Mouse (Mus musculus) layer of hippocampus, adult 11-12 months (tissue): ENCODE measurements at regions not wholly inside any gene's neighbourhood (a gene's known extent, or its start where the extent isn't known, plus 50 kb on each side); places are given as distances from the start of the nearest gene placed in this dataset.

Source experiments
- DNase-seq: peaks from one replicate; pipeline ENCODE4 v3.0.0; 2022; ENCODE audit warnings: low spot score

DNA sequence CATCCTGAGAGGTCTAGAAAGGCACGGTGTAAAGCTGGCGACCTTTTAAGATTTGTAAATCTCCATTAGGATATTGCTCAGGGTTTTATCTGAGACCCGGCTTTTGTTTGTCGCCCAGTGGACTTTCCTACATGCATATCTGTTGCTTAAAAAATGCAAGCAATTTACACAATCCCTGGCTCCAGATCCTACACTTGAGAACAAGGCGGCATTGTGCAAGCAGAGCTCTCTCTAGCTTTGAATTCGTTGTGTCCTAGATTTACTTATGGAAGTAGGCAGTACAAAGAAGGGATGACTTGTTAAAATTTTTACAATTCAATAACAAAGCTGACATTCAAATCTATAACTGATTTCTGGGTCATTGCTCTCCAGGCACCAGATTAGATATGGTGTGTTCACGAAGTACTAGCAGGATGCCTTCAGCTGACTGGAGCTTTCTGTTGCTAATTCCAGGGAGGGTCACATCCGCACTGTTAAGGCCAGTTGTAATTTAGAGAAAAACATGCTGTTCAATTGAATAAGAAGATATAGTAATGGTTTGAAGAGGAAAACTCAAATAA, 62.2 kb upstream of the Teddm2 start:
- no peak for DNase-seq

DNA sequence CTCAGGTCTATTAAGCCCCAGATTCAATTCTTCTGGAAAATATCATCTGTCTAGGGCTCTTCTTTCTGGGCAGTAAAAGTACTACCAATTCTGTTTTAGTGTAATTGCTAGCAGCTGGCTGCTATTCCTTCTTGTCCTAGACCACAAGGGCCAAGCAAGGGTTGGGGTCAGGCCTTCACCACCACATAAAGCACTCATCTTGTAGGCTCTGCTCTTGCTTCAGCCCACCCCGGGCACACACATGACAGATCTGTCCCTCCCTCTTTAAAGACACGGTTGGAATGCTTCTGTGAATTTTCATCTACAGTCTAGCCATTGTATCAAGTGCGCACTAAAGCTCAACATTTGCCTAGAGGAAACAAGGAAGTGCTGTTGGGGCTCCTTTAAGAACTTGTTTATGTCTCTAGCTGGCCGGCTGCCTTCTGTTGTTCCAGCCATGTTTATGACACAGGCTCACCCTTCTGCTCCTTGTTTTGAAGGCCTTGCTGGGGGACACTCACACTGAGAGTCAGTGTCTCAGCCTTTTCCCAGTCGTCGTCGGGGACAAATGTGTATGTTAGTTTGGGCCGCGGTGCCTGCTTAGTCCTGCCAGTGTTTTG, 63.8 kb upstream of the Teddm2 start:
- DNase-seq: no peak

DNA sequence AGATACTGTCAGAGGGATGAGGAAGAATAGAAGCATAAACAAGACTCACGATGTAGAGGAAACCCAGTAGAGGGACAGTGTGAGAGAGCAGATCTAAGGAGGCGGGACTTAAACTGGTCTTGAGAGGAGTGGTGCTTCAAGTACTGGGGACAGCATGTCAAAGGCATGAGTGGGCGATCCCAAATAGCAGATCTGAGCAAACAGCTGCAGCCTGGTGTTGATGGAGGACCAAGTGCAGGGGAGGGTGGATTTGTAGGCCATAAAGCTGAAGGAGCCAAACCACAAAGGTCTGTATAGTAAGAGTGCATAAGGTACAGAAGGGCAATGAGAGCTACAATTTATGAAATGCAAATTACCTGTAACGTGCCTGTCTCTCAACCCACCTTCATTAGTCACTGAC, 69.4 kb upstream of the Teddm2 start:
- DNase-seq: no peak

DNA sequence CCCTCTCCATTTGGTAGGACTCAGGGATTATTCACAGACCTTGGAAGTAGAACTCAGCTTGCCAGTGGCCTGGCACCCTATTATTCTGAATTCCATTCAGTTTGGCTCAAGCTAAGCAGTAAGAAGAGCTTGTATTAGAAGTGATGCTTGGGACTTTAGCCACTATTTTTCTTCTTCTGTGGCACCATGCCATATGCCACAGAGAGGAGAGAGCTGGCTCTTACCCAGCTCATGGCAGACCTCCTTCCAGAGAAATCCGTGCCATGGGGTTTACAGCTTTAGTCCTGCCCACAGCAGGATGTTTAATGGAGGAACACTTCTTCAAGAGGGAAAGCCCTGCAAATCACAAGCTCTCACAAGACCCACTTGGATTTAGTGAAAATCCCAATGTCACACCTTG, 74.3 kb upstream of the Teddm2 start:
- no peak for DNase-seq

DNA sequence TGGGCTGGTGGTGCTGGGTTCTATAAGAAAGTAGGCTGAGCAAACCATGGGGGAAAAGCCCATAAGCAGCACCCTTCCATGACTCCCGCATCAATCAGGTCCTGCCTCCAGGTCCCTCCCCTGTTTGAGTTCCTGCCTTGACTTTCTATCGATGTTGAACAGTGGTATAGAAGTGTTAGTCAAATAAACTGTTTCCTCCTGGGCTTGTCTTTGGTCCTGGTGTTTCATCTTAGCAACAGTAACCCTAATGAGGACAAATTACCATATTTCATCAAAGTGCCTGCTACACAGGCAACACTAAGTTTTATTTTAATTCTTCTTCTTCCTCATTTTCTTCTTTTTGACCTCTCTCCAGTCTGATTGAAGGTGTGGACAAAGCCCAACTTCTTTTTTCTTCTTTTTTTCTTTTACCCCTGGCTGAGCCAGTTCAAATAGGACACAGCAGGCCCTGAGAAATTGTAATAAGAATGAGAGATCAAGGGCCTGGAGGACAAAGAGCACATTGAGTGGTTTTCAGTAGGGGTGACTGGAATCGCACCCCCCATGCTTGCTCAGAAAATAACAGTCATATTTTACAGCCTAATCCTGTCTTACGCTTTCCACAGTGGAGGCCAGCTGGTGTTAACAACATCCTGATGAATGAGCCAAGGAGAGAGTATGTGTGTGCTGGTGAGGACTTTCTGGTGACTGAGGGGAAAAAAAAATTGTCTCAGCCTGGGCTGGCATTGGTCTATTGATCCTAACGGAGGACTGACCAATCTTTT, 78.1 kb upstream of the Teddm2 start:
- DNase-seq: peak; percentile 38

DNA sequence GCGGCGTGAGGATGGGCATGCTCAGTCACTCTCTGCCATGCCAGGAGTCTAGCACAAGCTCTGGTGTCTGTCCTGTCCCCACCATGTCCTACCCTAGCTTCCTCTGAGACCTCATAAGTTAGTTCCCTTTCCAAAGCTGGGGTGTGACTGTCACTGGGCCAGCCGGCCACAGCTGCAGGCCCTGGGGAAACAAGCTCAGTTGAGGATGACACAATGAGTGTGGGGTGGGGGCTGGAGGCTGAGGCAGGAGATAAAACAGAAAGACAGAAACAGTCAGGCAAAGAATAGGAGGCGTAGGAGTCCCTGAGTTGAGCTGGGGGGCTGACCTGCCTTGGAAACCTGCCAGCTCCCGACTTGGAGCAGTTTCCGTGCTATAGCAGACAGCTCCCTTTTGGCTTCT, 80.9 kb upstream of the Teddm2 start:
- peak; percentile 53 for DNase-seq

DNA sequence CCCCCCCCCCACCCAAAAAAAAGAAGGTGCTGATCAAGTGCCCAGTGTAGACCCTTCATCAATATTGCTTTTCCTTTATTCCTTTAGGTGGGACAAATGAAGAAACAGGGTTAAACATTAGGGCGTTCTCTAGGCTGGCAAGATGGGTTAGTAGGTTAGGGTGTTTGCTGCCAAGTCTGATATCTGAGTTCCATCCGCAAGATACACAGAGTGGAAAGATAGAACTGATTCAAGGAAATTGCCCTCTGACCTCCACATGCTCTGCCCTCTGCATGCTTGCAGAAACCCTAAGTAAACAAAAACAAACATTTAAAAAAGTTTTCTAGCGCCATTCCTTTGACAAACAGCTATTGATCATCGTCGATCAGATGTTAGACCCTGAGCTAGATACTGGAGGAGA, 85.6 kb upstream of the Teddm2 start:
- no peak for DNase-seq

DNA sequence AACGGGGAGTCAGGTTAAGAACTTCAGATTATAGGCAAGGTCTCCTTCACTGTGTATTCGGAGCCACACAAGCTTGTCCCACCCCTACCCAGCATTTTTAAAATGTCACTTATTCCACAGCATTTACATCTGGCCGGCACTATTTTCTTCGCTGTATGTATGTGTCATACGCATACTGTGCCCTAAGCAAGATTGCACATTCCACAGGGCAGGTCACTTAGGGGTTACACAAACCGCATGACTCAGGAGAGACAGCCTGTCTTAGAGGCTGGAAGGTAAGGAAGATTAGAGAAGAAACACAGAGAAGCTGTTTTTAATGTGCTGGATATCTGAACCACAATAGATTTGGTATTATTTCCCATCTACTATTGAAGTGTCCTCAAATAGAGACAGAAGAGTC, 86.6 kb upstream of the Teddm2 start:
- no peak for DNase-seq

DNA sequence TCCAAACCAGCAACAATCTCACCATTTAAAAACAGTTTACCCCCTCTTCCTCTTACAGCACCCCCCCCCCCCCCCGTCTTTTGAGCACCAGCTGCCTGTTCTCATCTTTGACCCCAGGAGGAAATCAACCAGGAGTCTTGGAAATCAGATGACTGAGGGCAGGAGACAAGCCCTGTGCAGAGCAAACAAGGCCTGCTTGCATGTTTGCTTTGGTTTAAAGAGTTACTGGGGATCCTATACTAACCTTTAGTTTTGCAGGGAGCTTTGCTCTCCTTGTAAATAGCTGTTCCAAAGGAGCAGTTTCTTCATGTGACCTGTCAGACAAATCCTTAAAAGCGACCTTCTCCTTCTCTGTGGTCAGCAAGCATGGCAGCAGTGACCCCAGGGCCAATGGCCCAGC, 88.3 kb upstream of the Teddm2 start:
- DNase-seq: no peak

DNA sequence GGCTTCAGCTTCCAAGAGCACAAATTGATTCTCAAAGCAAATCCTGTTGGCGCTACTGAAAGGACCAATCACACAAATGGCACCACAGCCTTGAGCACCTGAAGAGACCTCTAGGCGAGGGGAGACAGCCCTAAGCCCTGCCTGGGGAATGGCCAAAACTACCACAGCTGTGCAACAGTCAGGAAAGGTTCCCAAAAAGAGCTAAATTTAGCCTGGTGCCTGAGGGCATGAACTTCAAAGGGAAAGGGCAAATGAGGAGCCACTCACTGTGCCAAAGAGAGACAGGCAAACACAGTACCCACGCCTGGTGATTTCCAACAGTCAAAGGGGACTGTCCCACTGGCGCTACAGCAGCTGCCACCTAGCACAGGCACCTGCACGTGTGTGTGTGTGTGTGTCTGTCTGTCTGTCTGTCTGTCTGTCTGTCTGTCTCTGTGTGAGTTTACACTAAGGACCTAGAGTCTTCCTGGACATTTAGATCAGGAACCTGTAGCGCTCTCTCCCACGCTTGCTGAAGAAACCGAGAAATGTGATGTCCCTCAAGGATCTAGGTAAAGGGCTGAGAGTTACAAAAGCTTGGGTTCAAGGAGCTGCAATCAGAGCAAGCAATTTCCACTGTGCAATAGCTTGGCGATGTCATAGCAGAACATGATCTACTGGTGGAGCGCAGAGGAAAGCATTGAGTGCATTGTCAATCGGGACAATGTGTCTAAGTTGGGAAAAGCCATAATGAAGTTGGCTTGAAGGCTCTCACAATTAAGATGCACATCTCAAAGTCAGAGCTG, 90.8 kb upstream of the Teddm2 start:
- no peak for DNase-seq

DNA sequence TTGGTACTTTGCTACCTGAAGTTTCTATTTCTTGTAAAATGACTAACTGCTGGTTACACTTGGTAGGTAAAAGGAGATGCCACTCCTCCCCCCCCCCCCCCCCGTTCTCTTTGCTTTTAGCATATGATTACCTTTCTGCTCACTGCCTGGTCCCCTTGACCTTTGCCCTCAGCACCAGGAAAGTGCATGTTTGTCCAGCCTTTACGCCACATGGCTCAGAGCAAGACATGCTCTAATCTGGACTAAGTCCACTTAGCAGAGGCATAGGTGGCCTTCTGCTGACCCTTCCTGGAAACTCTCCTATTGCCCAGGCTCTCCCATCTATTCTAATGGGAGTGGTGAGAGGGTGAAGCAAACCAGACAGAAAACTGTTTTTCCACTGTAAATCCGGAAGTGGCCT, 92.4 kb upstream of the Teddm2 start:
- DNase-seq: no peak

DNA sequence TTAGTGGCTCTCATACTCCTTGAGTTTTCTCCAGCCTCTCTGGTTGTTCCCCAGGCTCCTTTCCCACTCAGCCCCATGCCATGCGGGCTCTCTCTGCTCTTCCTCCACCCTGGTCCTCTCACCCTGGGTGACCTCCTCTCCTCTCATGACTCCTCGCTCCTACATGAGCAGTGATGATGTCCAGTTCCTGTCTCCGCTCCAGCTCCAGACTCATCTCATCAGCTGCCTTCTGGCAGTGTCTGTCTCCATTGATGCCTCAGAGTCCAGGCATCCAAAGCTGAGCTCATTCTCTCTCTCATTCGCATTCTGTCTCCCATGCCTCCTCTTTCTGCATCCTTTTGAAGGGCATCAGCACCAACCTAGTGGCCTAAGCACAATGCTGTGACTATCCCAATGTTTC, 94.8 kb upstream of the Teddm2 start:
- peak; percentile 59 for DNase-seq

DNA sequence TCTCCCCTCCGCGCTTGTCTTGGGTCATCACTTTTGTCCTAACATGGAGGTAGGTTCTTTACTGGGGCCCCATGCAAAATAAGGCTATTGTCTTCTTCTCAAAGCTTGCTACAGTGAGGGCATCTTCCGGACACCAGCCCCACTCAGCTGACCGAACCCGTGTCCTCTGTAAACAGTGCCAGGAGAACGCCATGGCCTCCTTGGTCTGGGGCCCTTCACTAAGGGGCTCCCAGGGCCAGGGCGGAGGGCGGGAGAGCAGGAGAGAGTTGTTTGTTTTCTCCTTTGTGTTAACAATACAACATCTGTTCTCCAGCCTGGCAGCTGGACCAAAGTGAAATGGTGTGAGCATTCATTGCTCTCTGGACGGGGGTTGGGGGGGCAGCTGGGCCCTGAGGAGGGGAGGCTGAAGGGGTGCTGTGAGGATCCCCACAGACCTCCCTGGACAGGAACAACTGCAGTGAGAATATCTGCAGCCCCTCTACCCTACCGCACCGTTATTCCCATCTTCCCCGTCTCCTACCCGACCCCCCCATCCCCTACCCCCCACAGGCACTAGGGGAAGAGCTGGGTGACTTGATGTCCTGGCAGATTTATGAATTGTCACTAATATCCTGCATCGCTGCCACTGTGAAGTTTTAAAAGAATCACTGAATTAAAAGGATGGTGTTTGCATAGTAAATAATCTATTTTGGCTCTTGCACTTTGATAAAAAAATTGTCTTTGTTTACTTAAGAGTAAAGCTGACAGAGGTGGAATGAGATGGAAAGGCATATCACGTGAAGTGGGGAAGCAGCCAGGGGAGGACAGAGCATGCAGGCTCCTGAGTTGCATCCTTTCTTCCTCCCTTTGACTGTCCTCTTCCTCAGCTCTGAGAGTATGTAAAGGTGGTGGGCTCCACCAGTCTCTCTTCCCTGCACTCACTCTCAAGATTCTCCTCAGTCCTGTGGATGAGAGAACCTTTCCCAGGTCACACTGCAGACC, 97.5 kb upstream of the Teddm2 start:
- peak; percentile 67 for DNase-seq

DNA sequence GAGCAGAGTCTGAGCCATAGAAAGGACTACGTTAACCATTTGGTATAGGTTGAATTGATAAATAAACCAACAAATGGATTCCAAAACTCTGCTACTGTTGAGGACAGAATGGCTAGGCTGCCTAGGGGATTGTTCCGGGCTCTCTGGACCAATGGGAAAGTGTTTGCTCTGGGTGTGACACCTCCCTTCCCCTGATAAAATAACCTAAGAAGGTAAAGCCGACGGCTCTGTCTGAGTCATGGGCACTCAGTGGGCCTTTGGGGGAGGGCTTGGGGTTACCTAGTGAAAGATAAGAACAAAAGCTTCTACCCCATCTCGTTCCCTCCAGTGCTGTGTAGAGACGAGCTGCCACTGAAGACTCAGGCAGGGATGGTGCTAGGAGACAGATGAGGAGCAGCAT, 99.7 kb upstream of the Teddm2 start:
- DNase-seq: no peak

DNA sequence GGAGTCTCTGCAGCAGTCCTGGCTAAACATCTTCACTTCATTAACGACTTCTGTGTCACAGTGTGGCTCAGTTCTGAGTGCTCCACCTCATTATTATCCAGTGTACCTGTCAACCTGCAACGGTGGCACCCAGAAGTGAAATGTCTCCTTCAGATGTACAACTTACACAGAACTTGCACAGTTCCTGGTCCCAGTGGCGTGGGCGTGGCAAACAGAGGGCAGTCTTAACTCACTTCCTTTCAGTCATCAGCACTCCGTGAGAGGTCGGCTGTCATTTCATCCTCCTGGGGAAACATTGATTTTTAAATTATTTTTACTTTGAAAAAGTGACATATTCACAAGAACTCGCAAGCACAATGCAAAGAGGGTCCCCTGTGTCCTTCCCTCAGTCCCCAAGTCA, 103.6 kb upstream of the Teddm2 start:
- no peak for DNase-seq

DNA sequence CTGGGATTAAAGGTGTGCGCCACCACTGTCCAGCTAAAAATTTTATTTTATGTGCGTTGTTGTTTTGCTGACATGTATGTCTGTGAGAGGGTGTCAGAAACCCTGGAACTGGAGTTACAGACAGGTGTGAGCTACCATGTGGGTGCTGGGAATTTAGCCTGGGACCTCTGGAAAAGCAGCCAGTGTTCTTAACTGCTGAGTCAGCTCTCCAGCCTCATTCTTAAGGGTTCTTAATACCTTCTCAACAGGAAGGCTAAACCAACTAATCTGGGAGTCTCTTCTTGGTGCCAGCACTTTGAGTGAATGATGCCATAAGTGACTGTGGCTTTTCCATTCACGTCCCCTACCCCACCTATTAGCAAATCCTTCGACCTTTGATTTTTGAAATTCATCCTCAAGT, 104.6 kb upstream of the Teddm2 start:
- DNase-seq: no peak

DNA sequence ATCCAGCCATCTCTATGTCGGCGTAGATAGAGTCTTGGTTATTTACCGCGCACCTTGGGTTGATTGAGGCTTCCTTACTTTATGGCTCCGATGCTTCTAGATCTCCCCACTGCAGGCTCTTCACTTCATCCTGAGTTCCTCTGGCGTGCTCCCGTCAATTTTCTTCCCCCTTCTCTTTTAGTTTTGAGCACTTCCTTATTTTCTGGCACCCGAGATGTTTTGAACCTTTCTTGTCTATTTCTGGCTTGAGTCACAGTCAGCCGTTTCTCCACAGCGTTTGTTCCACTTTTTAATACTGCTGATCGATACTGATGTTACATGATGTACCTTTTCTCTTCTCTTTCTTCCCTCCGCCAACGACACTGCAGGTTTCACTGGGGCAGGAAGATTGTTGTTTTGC, 106.0 kb upstream of the Teddm2 start:
- no peak for DNase-seq

DNA sequence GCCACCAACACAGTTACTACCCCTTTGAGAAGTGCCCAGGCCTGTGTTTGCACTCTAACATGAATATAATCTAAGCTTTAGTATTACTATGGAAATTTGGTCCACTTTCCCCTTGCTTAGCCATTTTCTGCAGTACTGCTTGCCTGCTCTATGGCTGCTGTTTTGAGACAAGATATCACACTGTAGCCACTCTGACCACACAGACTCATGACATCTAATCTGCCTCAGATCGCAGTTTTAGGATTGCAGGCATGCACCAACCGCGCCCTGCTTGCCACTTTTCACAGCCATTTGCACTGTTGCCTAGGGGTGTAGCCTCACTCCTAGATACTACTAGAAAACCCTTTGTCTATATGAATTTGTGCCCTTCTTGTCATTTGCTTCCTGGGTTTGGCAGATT, 107.4 kb upstream of the Teddm2 start:
- no peak for DNase-seq

DNA sequence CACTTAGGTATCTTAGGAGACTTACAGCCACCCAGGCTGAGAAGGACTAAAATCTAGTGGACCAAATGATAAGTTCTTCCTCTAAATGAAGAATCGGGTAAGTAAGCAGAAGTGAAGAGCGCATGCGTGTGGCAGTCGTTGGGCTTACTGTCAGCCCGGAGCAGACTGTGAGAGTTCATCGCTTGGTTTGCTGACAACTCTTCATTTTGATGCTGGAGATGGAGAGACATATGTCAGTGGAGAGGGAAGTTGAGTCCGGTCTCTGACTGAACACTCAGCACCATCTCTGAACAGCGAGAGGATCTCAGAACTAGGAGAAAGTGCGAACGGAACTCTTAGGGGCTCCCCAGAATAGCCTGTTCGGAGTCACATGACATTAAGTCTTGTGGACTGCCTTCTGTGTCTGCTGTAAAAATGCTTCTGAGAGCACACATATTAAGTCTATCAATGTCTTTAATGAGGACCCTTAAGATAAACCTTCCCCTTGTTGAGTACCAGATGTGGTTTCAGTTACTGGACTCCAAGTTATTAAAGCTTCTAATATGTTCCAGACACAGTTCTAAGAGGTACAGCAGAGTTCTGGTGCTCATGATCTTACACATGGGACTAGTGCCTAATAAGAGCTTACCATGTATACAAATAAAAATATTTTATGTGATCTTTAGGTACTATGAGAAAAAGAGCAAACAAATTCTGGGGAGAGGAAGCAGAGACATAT, 108.7 kb upstream of the Teddm2 start:
- DNase-seq: no peak

DNA sequence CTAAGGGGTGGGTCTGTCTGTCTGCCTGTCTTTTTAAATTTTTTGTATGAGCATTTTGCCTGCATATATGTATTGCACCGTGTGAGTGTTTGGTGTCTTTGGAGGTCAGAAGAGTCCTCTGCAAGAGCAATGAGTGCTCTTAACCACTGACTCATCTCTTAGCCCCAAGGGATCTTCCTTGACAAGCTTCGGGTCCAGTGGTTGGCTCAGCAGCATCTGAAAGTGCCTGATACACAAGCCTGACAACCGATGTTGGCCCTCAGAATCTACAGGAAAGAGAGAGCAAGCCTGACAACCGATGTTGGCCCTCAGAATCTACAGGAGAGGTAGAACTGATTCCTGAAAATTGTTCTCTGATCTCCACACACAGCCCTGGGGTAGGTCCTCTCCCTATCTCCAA, 110.7 kb upstream of the Teddm2 start:
- DNase-seq: no peak

DNA sequence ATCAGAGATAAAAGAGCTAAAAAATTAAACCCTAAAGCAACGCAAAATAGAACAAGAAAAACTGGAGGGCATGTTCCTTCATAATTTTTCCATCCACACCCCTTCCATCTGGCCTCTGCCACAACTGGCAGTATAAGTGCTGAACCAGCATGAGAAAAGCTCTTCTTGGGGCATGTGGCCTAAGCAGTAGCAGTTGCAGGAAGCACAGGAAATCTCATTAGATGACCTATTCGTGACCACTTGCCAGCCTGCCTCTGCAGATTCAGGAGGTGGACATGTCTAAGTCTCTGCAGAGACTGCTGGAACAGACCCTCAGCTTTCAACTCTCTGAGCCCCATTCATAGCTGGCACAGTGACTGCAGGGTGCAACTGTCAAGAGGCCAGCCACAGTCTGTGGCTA, 116.5 kb upstream of the Teddm2 start:
- no peak for DNase-seq
